Mouse (Mus musculus) olfactory bulb, adult 2 months (tissue): ENCODE measurements around the gene Aak1. TPM values are rescaled to one million over a fixed set of nuclear protein-coding genes. Genes with fewer than 3 reads are reported as not detected.

Source experiments
- H3K27ac ChIP-seq: fragments of 200-500 bp; 2 replicates; pipeline ENCODE4 v1.5.1; 2012; ENCODE audit warnings: low read depth, low read length; ENCODE audit not compliant: insufficient read depth
- H3K4me1 ChIP-seq: fragments of 200-500 bp; 2 replicates; pipeline ENCODE4 v1.6.1; 2012; ENCODE audit warnings: low read length; ENCODE audit not compliant: control insufficient read depth, insufficient read depth
- H3K4me3 ChIP-seq: fragments of 200-500 bp; 2 replicates; pipeline ENCODE4 v1.5.1; 2012; ENCODE audit warnings: mild to moderate bottlenecking, low read depth, low read length, moderate library complexity; ENCODE audit not compliant: insufficient read depth
- CTCF ChIP-seq: fragments of 200-500 bp; IDR thresholded peaks from 2 replicates; pipeline ENCODE4 v1.5.1; 2012; ENCODE audit warnings: low read depth, mild to moderate bottlenecking, low read length, moderate library complexity; ENCODE audit not compliant: insufficient read depth
- POLR2A ChIP-seq: fragments of 200-500 bp; IDR thresholded peaks from 2 replicates; pipeline ENCODE4 v1.6.1; 2012; ENCODE audit warnings: mild to moderate bottlenecking, low read depth, low read length, moderate library complexity; ENCODE audit not compliant: insufficient read depth
- WGBS: fragments of 180-500 bp; shearing (Covaris S2); methylation state at CpG from one replicate; pipeline ENCODE4 v1.1.7; 2018; 5-methylcytosine and 5-hydroxymethylcytosine counted together
- polyA plus RNA-seq: library from polyadenylated mRNA; stranded (reverse); fragments of >200 nt; gene quantifications from 2 replicates; pipeline ENCODE4 v1.2.4, GENCODE M21; 2012; ENCODE audit warnings: low replicate concordance; ENCODE audit not compliant: missing spikeins, insufficient read depth, insufficient read length

Aak1 gene
- polyA plus RNA-seq, 1 experiment = 156 TPM

- 63% methylated on average over 3 of the region's 3 CpGs for WGBS
- Histone ChIP-seq H3K4me3 (no peak overlapping the region), H3K27ac (no peak overlapping the region), H3K4me1 (no peaks in the 10 kb centered on the region)
- TF ChIP-seq POLR2A = no peak
- no peak for TF ChIP-seq CTCF
Observed at GRCm38 (mm10) chr6:86955741-86956140, 106.4 kb downstream of the Aak1 start.

GRCm38 (mm10) chr6:86956206-86956605 lies 106.9 kb downstream of the Aak1 start:
- Histone ChIP-seq H3K4me3 (no peak overlapping the region), H3K4me1 (no peaks in the 10 kb centered on the region), H3K27ac (no peak overlapping the region)
- TF ChIP-seq POLR2A (no peak), CTCF (no peak)

- 81% methylated on average over 1 of the region's 1 CpGs for WGBS
- no peak overlapping the region for H3K4me3 ChIP-seq
- TF ChIP-seq CTCF = no peak
- no peak for TF ChIP-seq POLR2A
- H3K27ac ChIP-seq = no peak overlapping the region
- no peaks in the 10 kb centered on the region; the same call in 1 of the 2 replicates for H3K4me1 ChIP-seq
Observed at GRCm38 (mm10) chr6:86959006-86959405, 109.7 kb downstream of the Aak1 start.

- Histone ChIP-seq H3K27ac (no peak overlapping the region), H3K4me1 (no peaks in the 10 kb centered on the region; the same call in 1 of the 2 replicates), H3K4me3 (no peak overlapping the region)
- TF ChIP-seq CTCF = no peak
- no peak for TF ChIP-seq POLR2A
- 74% methylated on average over 7 of the region's 7 CpGs for WGBS
Observed at GRCm38 (mm10) chr6:86963987-86964685, 114.8 kb downstream of the Aak1 start.

GRCm38 (mm10) chr6:86967166-86967565 lies 117.8 kb downstream of the Aak1 start:
- TF ChIP-seq CTCF (no peak), POLR2A (no peak)
- H3K27ac ChIP-seq = no peak overlapping the region
- H3K4me3 ChIP-seq = no peak overlapping the region
- no peaks in the 10 kb centered on the region; the same call in 1 of the 2 replicates for H3K4me1 ChIP-seq
- WGBS = 76% methylated on average over 2 of the region's 2 CpGs

- H3K4me1 ChIP-seq = no peaks in the 10 kb centered on the region
- H3K27ac ChIP-seq = no peak overlapping the region
- TF ChIP-seq POLR2A = no peak
- no peak for TF ChIP-seq CTCF
- WGBS = 93% methylated on average over 4 of the region's 4 CpGs
- H3K4me3 ChIP-seq = no peak overlapping the region
Observed at GRCm38 (mm10) chr6:86973956-86974355, 124.6 kb downstream of the Aak1 start.

GRCm38 (mm10) chr6:86978156-86978908 lies 129.0 kb downstream of the Aak1 start:
- Histone ChIP-seq H3K27ac (no peak overlapping the region), H3K4me3 (no peak overlapping the region), H3K4me1 (no peaks in the 10 kb centered on the region)
- 93% methylated on average over 8 of the region's 8 CpGs for WGBS
- no peak for TF ChIP-seq POLR2A
- TF ChIP-seq CTCF = no peak

- WGBS = 91% methylated on average over 6 of the region's 6 CpGs
- no peak for TF ChIP-seq CTCF
Observed at GRCm38 (mm10) chr6:86978909-86979265, 129.6 kb downstream of the Aak1 start.

GRCm38 (mm10) chr6:86981206-86981605 lies 131.9 kb downstream of the Aak1 start:
- WGBS = 76% methylated on average over 2 of the region's 2 CpGs
- TF ChIP-seq CTCF (no peak), POLR2A (no peak)
- Histone ChIP-seq H3K27ac (no peak overlapping the region), H3K4me1 (no peaks in the 10 kb centered on the region), H3K4me3 (no peak overlapping the region)

More at GRCm38 (mm10) chr6:86978909-86979265, 129.6 kb downstream of the Aak1 start:
- no peaks in the 10 kb centered on the region for H3K4me1 ChIP-seq
- H3K27ac ChIP-seq = no peak overlapping the region
- H3K4me3 ChIP-seq = no peak overlapping the region
